Mouse (Mus musculus): ENCODE data around the gene Tssk2. TPM values are rescaled to one million over a fixed set of nuclear protein-coding genes. Genes with fewer than 3 reads are reported as not detected.

The Tssk2 gene
- polyA plus RNA-seq, 1 experiment from 2014 or later: not detected

DNA sequence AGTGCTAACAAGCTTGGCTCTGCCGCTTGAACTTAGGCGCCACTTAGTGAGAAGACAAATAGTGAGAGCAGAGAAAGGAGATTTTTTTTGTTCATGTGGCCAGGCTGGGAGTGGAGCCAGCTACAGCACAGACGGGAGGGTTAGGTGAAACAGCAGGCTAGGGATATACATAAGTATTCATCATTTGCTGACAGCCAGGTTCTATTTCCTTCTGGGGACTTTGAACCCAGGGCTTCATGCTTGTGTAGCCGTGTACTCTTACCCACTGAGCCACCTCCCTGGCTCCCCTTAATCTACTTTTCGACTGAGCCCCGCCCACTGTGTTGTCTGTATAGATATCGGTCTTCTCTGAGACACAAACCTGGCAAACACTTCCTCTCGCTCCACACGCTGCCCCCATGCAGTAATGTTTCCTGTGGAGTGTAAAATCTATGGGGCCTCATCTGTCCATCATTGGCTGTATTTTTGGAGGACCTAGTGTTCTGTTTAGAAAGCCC lies 40.9 kb downstream of the Tssk2 start:
- DNase-seq (ENCODE audit: low spot score): no peak

DNA sequence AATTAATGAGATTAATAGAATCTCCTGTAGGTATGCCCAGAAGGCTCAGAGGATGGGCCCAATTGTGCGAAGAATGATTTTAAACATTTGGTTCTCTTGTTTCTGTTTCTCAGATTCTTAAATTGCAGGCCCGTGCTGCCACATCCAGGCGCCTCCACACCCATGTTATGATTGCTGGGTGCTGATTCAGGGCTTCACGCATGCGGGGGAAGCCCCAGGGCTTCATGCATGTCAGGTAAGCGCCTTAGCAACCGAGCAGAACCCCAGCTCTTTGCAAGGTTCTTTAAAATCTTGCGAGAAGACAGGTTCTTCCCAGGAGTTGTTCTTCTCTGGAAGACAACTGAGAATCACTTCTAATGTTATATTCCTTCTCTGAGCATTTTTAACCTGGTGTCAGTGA lies 45.0 kb downstream of the Tssk2 start:
- Histone ChIP-seq H3K27me3 (ENCODE audit: control insufficient read depth, insufficient read depth, low read length) (no peaks in the 10 kb centered on the region), H3K36me3 (ENCODE audit: control insufficient read depth, insufficient read depth, low read length) (no peaks in the 10 kb centered on the region), H3K27ac (replicated peaks; ENCODE audit: low read depth, low read length) (no peak overlapping the region), H3K9ac (ENCODE audit: low read length) (no peak overlapping the region), H3K4me3 (ENCODE audit: low read depth, low read length) (no peak overlapping the region), H3K4me1 (ENCODE audit: control insufficient read depth, insufficient read depth, low read length) (no peaks in the 10 kb centered on the region), H3K4me2 (ENCODE audit: low read depth, severe bottlenecking) (no peak overlapping the region), H3K9me3 (ENCODE audit: control insufficient read depth, low read length) (no peaks in the 10 kb centered on the region)
- WGBS: 67% methylated on average over 8 of the region's 8 CpGs
- no peak for DNase-seq (ENCODE audit: low spot score)
- ATAC-seq (ENCODE audit: insufficient number of reproducible peaks, low FRiP score, low TSS enrichment, low read depth): no peak

More for the DNA sequence above, 40.9 kb downstream of the Tssk2 start:
- H3K36me3 ChIP-seq (ENCODE audit: control insufficient read depth, insufficient read depth, low read length): no peaks in the 10 kb centered on the region
- no peak overlapping the region for H3K4me3 ChIP-seq (ENCODE audit: low read depth, low read length)
- no peak overlapping the region for H3K27ac ChIP-seq (replicated peaks; ENCODE audit: low read depth, low read length)
- H3K9ac ChIP-seq (ENCODE audit: low read length): no peak overlapping the region
- H3K27me3 ChIP-seq (ENCODE audit: control insufficient read depth, insufficient read depth, low read length): no peaks in the 10 kb centered on the region
- no peaks in the 10 kb centered on the region for H3K9me3 ChIP-seq (ENCODE audit: control insufficient read depth, low read length)
- no peak for ATAC-seq (ENCODE audit: insufficient number of reproducible peaks, low FRiP score, low TSS enrichment, low read depth)
- no peaks in the 10 kb centered on the region for H3K4me1 ChIP-seq (ENCODE audit: control insufficient read depth, insufficient read depth, low read length)
- H3K4me2 ChIP-seq (ENCODE audit: low read depth, severe bottlenecking): no peak overlapping the region
- WGBS: 73% methylated on average over 9 of the region's 9 CpGs

DNA sequence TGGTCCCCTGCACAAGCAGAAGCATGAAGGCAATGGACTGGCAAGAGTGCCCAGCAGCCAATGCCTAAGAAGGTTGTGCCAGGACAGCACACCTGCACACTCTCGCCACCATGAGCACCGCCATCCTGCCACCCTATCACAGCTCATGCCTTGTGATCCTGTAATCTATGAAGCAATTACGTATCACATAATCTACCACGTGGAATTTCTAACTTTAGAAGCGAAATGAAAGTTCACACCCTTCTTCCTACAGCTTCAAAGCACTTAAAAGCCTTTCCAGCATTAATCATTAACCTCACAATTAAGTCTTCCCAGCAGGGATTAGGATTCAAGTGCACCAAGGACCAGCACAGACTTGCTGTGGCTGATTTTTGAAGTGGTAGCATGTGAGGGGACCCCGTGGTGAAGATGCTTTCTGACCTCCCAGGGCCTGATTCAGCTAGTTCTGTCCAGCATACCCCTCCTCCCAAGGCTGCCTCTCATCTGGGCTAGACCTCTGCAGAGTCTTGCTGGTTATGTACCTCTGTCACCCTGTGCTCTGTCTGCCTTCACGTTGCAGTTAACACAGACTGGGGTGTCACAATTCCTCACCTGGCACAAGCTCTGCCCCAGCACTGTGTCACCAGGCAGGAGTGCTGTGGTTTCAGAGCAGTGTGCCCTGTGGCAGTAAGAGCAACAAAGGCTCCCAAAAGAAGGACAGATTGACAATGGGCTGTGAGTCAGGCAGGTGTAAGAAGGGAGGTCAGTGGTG lies 46.8 kb downstream of the Tssk2 start:
- ATAC-seq (ENCODE audit: insufficient number of reproducible peaks, low FRiP score, low TSS enrichment, low read depth): no peak

DNA sequence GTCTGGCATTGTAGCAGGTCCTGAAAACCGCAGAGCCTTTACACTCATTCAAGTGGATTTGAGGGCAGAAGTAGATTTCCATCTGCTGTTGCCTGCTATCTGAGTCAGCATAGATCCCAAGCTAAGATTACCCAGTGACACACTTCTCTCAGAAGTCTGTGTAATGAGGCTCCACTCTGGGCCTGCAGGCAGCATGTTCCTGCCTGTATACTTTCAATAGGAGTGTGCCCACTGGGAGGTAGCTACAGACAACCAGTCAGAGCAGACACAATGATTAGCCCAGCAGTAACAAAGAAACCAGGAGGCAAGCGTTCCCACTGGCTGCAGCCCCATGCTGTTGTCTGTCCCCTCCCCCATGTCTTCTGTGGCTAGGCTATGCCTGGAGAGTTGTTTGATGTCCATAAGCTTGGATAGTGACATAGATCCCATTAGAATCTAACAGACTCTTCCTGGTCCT lies 51.0 kb downstream of the Tssk2 start:
- H3K4me1 ChIP-seq (ENCODE audit: control insufficient read depth, insufficient read depth, low read length): no peaks in the 10 kb centered on the region
- H3K27ac ChIP-seq (replicated peaks; ENCODE audit: low read depth, low read length): no peak overlapping the region
- no peaks in the 10 kb centered on the region for H3K9me3 ChIP-seq (ENCODE audit: control insufficient read depth, low read length)
- no peak overlapping the region for H3K4me2 ChIP-seq (ENCODE audit: low read depth, severe bottlenecking)
- no peak overlapping the region for H3K9ac ChIP-seq (ENCODE audit: low read length)
- no peaks in the 10 kb centered on the region for H3K36me3 ChIP-seq (ENCODE audit: control insufficient read depth, insufficient read depth, low read length)
- no peak for DNase-seq (ENCODE audit: low spot score)
- WGBS: 49% methylated on average over 2 of the region's 2 CpGs
- no peak for ATAC-seq (ENCODE audit: insufficient number of reproducible peaks, low FRiP score, low TSS enrichment, low read depth)
- no peak overlapping the region for H3K4me3 ChIP-seq (ENCODE audit: low read depth, low read length)
- H3K27me3 ChIP-seq (ENCODE audit: control insufficient read depth, insufficient read depth, low read length): no peaks in the 10 kb centered on the region

More for the DNA sequence above, 46.8 kb downstream of the Tssk2 start:
- Histone ChIP-seq H3K4me1 (ENCODE audit: control insufficient read depth, insufficient read depth, low read length) (no peaks in the 10 kb centered on the region), H3K27me3 (ENCODE audit: control insufficient read depth, insufficient read depth, low read length) (no peaks in the 10 kb centered on the region), H3K9me3 (ENCODE audit: control insufficient read depth, low read length) (no peaks in the 10 kb centered on the region), H3K36me3 (ENCODE audit: control insufficient read depth, insufficient read depth, low read length) (no peaks in the 10 kb centered on the region), H3K4me2 (ENCODE audit: low read depth, severe bottlenecking) (no peak overlapping the region), H3K27ac (replicated peaks; ENCODE audit: low read depth, low read length) (no peak overlapping the region), H3K4me3 (ENCODE audit: low read depth, low read length) (no peak overlapping the region), H3K9ac (ENCODE audit: low read length) (no peak overlapping the region)
- no peak for DNase-seq (ENCODE audit: low spot score)
- WGBS: 64% methylated on average over 7 of the region's 7 CpGs

Other genes with a start within 250 kb of the Tssk2 start
- 42.2 and 45.5 TPM in 2 replicates for gene Med15, start 165.7 kb upstream of the Tssk2 start, polyA plus RNA-seq (2014; fragmentation: Nextera tagmentation; extraction: Ambion mirVana)
- gene Klhl22, start 139.0 kb upstream of the Tssk2 start, polyA plus RNA-seq (2014; fragmentation: Nextera tagmentation; extraction: Ambion mirVana): 68.2 and 68.7 TPM in 2 replicates
- gene Scarf2, start 101.4 kb upstream of the Tssk2 start, polyA plus RNA-seq (2014; fragmentation: Nextera tagmentation; extraction: Ambion mirVana): 23.4 and 26.4 TPM in 2 replicates
- 0.73 and 0.77 TPM in 2 replicates for gene B830017H08Rik, start 65.5 kb upstream of the Tssk2 start, polyA plus RNA-seq (2014; fragmentation: Nextera tagmentation; extraction: Ambion mirVana)
- gene Car15, start 60.3 kb upstream of the Tssk2 start, polyA plus RNA-seq (2014; fragmentation: Nextera tagmentation; extraction: Ambion mirVana): 3.0 and 3.2 TPM in 2 replicates
- 0.48 TPM in 1 of 2 replicates, not detected in the other for gene Gm20518, start 7.0 kb upstream of the Tssk2 start, polyA plus RNA-seq (2014; fragmentation: Nextera tagmentation; extraction: Ambion mirVana)
- not detected in 2 replicates for gene Tssk1, start 4.4 kb upstream of the Tssk2 start, polyA plus RNA-seq (2014; fragmentation: Nextera tagmentation; extraction: Ambion mirVana)
- gene Dgcr2, start 75 bp upstream of the Tssk2 start, polyA plus RNA-seq (2014; fragmentation: Nextera tagmentation; extraction: Ambion mirVana): 92.5 and 94.0 TPM in 2 replicates
- 42.2 and 50.2 TPM in 2 replicates for gene Ess2, start 12.7 kb downstream of the Tssk2 start, polyA plus RNA-seq (2014; fragmentation: Nextera tagmentation; extraction: Ambion mirVana)
- gene Gsc2, start 16.4 kb downstream of the Tssk2 start, polyA plus RNA-seq (2014; fragmentation: Nextera tagmentation; extraction: Ambion mirVana): not detected in 2 replicates
- 74.4 and 74.5 TPM in 2 replicates for gene Slc25a1, start 29.6 kb downstream of the Tssk2 start, polyA plus RNA-seq (2014; fragmentation: Nextera tagmentation; extraction: Ambion mirVana)
- not detected in 2 replicates for gene Vpreb2, start 81.8 kb downstream of the Tssk2 start, polyA plus RNA-seq (2014; fragmentation: Nextera tagmentation; extraction: Ambion mirVana)
- 130 and 135 TPM in 2 replicates for gene Dgcr6, start 154.2 kb downstream of the Tssk2 start, polyA plus RNA-seq (2014; fragmentation: Nextera tagmentation; extraction: Ambion mirVana)
- gene Prodh, start 191.6 kb downstream of the Tssk2 start, polyA plus RNA-seq (2014; fragmentation: Nextera tagmentation; extraction: Ambion mirVana): 15.0 and 15.9 TPM in 2 replicates
- gene Rtn4r, start 229.0 kb downstream of the Tssk2 start, polyA plus RNA-seq (2014; fragmentation: Nextera tagmentation; extraction: Ambion mirVana): 4.5 and 7.4 TPM in 2 replicates

Measured in limb, embryonic 11.5 days (tissue).